Mouse (Mus musculus): ENCODE measurements around the gene Sik2.

Gene Sik2

DNA sequence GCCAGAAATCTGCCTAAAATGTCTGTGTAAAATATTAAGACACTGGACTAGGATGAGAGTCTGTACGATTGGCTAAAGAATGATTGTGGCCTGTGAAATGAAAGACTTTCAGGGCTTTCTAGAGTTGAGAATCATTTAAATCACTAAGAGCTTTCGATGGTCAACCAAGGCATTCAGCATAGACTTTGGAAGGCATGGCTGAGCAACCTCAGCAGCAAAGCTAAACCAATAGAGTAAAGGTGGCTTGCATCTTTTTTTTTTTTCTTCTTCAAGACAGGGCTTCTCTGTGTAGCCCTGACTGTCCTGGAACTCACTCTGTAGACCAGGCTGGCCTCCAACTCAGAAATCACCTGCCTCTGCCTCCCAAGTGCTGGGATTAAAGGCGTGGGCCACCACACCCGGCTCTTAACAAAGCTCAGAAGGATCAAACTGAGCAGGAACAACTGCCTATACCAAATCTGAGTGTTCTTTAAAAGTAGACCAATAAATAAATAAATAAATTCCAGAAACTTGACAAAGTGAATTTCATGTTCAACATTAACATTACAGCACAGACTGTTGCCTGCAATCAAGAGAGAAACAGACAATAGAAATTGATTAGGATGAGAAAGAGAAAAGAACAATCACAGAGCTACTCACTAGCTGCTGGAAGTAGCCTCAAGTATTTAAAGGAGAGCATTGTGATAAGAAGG lies 27.2 kb downstream of the Sik2 start:
- no peak for DNase-seq

- no peak for DNase-seq
Observed at GRCm38 (mm10) chr9:50974631-50975030, 34.2 kb downstream of the Sik2 start.

DNA sequence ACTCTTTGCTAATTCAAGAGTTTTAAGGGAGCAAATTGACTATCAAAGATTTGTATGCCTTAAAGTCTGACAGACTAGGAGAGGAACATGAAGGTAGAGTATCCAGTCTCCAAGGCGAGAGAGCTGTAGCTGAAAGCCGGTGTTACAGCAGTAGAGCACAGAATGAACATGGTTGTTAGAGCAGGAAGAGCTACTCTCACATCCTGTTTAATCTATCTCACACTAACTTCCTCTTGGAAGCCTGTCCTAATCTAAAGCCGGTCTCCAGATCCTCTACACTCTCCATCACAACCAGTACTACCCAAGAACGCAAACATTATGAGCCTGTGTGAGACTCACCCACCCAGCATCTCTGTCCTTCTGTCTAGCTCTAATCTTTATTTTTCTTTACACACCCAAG lies 38.5 kb downstream of the Sik2 start:
- DNase-seq: no peak

GRCm38 (mm10) chr9:50969266-50969665 lies 39.6 kb downstream of the Sik2 start:
- DNase-seq: no peak

DNA sequence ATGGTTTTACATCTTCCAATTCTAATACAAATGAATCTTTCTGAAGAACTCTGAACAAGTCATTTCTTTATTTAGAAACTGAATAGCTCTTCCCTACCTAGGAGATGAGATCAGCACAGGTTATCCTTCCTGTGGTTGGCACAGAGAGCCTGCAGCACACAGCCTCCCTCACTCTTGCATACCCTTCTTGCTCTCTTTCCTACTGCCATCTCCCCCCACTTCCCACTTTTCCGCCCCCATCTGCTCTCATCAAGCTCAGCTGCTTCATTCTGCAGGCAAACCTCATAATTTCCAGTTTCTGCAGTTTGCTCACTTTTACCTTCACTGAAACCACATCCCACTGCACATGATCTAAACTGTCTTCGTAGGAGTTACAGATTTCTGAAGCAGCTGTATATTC lies 42.6 kb downstream of the Sik2 start:
- DNase-seq: no peak

DNA sequence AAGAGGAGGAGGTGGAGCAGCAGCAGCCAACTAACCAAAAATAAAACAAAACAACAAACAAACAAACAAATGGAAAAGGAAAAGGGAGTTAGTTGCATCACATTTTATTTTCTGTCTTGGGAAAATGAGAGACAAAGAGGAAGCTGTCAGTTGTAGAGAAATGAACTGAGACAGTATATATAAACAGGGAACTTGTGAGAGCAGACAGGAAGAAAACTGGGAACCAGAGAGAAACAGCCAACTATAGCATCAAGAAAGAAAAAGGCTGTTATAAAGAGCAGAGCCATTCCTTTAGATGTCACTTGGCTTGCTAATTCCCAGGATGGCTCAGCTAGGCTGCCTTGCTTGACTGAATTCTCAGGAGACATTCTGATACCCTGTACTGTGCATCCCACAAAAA lies 43.5 kb downstream of the Sik2 start:
- no peak for DNase-seq

DNA sequence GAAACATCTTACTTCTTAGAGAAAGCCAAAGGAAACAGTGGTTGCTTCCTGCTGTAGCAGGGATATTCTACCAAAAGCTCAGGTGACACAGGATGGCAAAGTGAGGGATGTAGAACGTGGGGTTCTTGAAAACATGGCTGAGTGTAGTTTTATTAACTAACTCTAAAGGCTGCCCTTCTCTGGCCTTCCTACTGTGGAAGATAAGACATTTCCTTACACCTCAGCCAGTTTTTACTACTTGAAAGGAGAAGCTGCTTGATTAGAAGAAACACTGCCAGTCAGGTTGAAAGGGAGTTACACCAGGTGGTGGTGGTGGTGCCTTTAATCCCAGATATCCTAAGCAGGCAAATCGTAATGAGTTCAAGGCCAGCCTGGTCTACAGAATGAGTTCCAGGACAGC lies 44.0 kb downstream of the Sik2 start:
- no peak for DNase-seq

- no peak for DNase-seq
Observed at GRCm38 (mm10) chr9:50957956-50958489, 50.9 kb downstream of the Sik2 start.

- DNase-seq: no peak
Observed at GRCm38 (mm10) chr9:50955176-50955575, 53.7 kb downstream of the Sik2 start.

GRCm38 (mm10) chr9:50948097-50948823 lies 60.6 kb downstream of the Sik2 start:
- no peak for DNase-seq

GRCm38 (mm10) chr9:50946338-50946737 lies 62.5 kb downstream of the Sik2 start:
- no peak for DNase-seq

- no peak for DNase-seq
Observed at GRCm38 (mm10) chr9:50944826-50945225, 64.0 kb downstream of the Sik2 start.

DNA sequence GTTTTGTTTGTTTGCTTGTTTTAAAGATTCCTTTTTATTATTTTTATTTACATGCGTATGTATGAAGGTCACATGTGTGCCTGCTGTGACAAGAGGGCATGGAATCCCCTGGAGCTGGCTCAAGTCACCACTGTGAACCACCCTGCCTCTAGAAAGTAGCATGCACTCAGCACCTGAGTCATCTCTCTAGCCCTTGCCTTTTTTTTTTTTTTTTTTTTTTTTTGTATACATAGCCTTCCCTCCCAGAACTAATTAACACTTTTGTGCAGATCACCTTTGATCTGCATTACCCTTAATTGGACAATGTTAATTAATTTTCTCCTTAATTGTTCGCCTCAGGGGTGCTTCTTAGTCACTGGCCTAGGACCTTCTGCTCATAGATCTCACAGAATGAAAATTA lies 66.2 kb downstream of the Sik2 start:
- no peak for DNase-seq

DNA sequence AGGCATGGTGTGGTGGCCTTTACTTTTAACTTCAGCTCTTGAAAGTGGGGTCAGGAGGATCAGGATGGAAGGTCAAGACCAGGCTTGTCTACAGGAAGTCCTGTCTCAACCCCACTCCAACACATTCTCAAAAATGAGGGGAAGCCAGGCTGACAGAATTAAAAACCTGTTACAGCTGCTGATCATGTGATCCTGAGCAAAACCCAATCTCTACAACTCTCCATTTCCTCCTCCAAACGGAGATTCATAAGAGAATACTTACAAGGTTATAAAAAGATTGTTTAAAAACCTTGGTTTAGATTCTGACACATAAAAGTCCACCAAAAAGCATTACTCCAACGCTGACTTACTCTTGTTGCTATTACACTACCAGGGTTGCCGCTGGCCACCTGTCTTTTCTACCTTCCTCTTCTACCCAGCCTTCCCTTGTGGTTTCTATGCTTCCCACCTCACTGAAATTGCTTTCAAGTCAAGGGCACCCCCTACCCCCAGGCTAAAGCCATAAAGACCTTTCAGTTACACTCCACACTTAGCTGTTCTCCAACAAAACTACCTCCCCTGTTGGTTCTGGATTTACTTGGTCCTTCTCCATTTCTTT lies 67.0 kb downstream of the Sik2 start:
- DNase-seq: no peak

- DNase-seq: no peak
Observed at GRCm38 (mm10) chr9:50929986-50930385, 78.9 kb downstream of the Sik2 start.

DNA sequence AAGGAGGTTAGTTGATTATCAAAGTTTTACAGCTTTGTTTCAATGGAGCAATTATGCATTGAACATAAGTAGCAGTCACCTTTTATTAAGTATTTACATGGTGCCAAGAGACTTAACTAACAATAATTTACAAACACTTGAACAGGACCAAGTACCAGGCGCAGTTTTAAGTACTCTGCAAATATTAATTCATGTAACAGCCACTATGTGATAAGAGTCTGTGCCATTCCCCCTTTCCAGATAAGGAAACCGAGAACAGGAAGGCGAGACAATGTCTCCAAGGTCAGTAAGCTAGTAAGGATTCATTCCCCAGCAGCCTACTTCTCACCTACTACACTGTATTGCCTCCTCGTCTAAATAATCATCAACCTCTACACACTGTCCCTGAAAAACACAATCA lies 83.1 kb downstream of the Sik2 start:
- no peak for DNase-seq

- DNase-seq: no peak
Observed at GRCm38 (mm10) chr9:50924454-50924853, 84.4 kb downstream of the Sik2 start.

DNA sequence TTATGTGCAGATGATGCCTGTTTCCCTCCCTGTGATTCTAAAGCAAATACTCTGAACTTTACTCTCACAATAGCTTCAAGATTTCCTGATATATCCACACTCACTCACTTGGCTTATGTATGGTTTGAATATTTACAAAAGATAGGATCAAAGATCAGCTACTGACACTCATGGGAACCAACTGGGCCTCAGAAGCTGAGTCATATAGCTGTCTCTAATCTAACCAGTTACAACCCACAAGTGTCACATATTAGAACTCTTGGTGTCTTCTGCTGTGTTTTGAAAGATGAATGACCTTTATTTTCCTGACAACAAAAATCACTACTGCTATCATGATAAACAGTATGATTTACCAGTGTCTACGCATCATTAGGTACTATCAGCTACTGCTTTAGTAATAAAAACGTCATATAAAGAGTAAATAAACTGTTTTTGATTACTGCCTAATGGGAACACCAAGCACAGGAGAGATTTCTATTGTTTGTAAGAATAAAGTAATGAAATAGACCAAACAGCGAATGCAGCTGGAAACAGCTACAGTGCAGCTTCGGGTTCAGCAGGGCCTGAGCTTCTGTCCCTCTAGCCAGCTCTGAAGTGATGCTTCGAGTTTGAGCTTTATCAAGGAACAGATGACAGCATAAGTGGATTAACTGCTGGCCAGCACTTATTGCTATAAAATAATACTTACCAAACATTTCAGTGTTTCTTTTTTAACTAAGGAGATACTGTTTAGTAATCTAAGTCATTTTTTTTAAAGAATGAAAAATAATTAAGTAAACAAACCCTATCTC lies 86.3 kb downstream of the Sik2 start:
- DNase-seq: no peak

- no peak for DNase-seq
Observed at GRCm38 (mm10) chr9:50920933-50921895, 87.7 kb downstream of the Sik2 start.

DNA sequence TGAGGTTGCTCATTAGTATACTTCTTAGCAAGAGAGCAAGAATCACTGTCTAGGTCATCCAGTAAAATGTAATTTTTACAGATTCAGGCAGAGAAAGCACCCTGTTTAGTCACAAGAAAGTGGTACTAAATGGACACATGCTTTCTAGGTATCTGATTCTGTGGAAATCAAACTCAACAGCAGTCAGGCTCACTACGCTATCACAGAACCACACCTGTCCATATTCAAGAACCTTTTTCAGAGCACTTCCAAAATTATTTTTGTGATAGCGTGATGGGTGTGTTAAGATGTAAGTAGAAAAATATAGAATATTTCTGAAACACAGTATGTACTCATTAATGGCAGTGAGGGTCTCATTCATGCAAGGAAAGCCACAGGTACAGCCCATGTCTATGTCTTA lies 89.3 kb downstream of the Sik2 start:
- no peak for DNase-seq

- DNase-seq: no peak
Observed at GRCm38 (mm10) chr9:50918131-50918530, 90.7 kb downstream of the Sik2 start.

Measured in kidney, adult 18-20 months (tissue).